Mouse (Mus musculus): ENCODE data around the gene Crk. TPM values are rescaled to one million over a fixed set of nuclear protein-coding genes. Genes with fewer than 3 reads are reported as not detected.

The Crk gene
- total RNA-seq, 2 experiments from 2014 or later: 44.6 to 45.4 TPM

DNA sequence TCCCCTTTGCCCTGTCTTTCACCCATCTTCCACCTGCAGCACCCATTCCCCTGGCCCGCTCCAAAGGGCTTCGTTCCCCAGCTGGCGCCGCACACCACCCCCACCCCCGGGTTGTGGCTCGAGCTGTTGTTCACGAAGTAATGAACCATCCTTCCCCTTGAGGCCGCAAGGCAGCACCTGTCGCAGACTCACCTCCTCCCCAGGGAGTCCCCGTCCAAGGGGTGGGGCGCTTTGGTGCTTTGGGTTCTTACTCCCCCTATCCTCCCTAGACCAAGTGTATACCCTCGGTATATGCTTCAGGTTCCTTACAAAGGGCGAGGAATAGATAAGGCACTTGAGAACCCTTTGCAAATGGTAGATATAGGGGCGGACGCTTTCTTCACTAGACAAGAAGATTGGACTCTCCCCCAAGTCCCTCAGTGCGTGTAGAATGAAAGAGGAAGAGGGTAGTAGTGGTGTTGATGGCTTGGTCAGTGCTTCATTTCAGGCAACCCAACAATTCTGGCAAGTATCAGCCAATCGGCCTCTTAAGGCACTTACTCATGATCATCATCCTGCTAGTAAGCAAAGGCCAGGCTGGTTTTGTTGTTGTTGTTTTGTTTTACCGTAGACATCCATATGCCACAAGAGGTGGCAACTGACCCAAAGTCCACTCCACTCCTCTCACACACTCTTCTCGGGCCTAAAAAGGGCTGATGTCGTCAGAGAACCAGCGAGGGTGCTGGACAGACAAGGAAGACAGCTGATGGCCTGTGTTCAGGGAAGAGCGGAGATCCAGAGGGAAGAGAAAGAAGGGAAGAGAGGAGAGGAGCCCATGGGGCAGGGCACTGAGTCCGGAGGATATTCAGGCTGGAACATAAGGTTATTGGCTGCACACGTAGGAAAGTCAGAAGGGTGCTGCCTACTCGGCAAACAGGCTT, 24.3 kb upstream of the Crk start:
- DNase-seq: peak; percentile 35
- intact Hi-C loops (cut with DNase I; ENCODE audit: low total_unique reads): no loop called here

DNA sequence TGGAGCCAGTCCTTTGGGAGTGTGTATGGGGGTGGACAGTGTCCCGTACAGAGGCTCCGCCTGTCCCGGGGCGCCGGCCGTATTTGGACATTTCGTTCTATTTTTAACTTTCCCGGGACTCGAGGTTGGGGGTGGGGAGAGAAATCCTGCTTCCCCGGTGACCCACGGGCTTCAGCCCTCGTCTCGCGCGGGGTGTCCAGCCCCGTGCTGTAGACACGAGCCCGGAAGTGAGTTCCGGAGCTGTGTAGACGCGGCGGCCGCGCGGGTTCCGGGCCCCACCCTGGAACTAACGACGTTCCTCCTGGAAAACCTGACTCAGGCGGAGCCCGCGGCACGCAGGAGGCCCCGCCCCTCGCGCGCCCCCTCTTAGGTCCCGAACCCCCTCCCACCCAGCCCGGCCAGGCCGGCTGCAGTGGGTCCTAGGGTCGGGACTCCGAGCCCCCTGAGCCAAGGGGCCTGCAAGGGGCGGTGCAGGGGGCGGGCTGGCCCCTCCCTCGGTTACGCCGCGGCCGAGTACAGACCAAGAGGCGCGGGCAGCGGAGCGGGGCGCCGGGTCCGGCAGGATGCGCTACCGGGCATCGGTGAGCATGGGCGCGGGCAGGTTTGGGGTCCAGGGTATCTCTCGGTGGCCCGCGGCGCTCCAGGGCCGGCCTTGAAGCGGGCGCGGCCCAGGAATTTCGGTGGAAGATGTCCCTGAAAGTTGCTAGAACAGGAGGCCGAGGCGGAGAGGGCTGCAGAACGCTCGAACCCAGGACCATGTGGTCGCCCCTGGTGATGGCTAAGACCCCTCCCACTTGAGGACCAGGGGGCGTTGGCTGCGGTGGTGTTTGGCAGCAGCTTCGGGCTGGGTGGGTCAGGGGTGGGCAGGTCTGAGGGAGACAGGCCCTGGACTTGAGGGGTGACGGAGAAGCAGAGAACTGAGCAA, 23.2 kb upstream of the Crk start:
- intact Hi-C loops (cut with DNase I; ENCODE audit: low total_unique reads): no loop called here
- peak; percentile 79 for DNase-seq

DNA sequence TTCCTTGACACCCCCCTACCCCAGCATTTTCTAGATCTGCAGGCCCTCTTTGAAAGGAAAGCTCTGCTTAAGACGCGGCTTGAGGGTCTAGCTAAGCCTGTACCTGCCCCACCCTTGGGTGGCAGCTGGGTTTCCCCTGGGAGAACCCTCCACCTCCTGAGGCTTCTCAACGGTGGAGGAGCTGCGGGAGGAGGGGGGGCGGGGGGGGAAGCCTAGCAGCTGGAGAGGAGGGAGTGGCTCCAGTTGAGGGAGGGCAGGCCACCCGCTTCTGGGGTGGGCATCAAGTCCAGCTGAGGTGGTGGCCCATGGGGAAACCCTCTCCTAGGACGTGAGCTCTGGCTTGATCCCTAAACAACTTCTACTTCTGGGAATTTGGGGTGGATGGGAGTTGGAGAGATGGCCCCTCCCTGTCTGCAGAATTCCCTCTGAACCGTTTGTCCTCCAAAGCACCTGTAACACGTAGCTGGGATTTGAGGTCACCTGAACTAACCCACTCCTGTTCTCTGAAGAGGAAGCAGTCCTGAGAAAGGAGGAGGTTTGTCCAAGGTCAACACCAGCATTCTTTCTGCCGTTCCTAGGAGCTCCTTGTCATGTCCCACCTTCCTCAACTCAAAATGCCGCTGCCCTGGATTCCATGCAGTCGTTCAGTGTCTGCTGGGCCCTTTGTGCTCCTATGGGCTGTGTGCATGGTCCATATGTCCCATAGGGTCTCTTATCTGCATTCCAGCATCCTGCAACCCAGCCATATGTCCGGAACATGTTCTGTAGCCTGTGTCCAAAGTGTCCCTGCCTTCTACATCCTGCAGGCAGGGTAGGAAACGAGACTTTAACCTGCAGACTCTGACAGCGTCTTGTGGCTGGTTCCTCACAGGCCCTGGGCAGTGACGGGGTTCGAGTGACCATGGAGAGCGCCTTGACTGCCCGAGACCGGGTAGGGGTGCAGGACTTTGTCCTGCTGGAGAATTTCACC, 22.2 kb upstream of the Crk start:
- no peak for DNase-seq
- intact Hi-C loops (cut with DNase I; ENCODE audit: low total_unique reads): no loop called here

DNA sequence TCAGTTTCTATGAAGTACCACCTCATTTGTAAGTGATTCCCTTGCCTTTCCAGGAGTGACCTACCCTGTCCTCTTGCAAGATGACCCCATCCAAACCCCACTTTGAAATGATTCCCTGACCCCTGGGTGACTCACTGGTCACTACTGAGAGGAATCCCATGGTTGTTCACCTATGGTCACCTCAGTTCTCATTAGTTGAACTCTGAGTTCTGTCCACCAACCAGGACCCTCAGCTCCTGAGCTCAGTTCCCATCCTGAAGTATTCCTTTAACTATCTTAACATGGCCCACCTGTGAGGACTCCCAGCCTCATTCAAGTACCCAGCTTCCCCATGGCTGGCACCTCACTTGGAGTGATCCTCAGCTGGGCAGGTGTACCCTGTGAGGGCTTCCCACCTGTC, 21.2 kb upstream of the Crk start:
- intact Hi-C loops (cut with DNase I; ENCODE audit: low total_unique reads): no loop called here
- DNase-seq: no peak

DNA sequence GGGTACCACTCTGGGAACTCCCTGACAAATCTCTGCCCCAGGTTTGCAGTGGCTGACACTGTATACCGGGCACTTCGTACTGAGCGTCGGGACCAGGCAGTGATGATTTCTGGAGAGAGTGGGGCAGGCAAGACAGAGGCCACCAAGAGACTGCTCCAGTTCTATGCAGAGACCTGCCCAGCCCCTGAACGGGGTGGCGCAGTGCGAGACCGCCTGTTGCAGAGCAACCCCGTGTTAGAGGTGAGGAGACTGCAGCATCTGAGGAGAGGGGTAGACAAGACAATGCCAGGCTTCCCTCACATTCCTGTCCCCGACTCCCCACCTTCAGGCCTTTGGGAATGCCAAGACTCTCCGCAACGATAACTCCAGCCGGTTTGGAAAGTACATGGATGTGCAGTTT, 20.7 kb upstream of the Crk start:
- intact Hi-C loops (cut with DNase I; ENCODE audit: low total_unique reads): no loop called here
- DNase-seq: no peak

DNA sequence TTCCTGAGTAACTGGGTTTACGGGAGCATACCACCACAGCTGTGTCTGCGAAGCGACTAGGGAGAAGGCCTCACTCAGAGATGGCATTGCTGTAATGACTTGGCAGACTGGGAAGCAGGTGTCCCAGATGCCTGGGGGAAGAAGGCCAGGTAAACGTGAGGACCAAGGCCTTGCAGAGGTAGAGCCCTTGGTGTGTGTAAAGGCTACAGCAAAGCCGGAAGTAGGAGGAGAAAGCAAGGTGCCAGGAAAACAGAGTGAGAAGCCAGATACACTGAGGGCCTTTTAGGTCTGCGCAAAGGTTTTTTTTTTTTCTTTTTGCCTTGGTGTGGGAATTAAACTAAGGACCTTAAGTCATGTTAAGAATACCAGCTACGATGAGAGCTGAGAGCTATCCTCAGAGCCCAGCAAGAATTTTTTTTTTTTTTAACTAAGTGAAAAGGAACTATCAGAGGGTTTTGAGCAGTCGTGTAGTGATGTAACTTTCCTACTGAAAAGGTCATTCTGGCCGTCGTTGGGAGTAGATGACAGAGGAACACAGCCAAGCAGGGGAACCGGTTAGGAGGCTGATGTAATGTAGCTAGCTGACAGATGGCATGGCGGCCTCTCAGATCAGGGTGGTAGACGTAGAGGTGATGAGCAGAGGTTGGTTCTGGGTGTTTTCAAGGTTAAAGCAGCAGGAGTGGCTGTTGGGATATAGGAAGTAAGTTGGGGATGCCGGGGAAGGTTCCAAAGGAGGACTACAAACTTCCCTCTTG, 19.9 kb upstream of the Crk start:
- intact Hi-C loops (cut with DNase I; ENCODE audit: low total_unique reads): no loop called here
- no peak for DNase-seq

DNA sequence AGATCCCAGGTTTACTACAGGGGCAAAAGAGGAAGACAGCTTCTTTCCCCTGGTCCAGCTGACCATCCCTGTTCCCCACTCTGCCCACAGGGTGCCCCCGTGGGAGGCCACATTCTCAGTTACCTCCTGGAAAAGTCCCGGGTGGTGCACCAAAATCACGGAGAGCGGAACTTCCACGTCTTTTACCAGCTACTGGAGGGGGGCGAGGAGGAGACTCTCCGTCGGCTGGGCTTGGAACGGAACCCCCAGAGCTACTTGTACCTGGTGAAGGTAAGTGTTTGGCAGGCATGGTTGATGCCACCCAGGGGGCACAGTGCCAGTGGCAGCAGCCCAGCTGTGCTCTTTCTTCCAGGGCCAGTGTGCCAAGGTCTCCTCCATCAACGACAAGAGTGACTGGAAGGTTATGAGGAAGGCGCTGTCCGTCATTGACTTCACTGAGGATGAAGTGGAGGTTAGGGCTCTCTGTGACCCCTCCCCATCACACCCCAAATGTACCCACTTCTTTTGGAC, 18.9 kb upstream of the Crk start:
- intact Hi-C loops (cut with DNase I; ENCODE audit: low total_unique reads): no loop called here
- no peak for DNase-seq

DNA sequence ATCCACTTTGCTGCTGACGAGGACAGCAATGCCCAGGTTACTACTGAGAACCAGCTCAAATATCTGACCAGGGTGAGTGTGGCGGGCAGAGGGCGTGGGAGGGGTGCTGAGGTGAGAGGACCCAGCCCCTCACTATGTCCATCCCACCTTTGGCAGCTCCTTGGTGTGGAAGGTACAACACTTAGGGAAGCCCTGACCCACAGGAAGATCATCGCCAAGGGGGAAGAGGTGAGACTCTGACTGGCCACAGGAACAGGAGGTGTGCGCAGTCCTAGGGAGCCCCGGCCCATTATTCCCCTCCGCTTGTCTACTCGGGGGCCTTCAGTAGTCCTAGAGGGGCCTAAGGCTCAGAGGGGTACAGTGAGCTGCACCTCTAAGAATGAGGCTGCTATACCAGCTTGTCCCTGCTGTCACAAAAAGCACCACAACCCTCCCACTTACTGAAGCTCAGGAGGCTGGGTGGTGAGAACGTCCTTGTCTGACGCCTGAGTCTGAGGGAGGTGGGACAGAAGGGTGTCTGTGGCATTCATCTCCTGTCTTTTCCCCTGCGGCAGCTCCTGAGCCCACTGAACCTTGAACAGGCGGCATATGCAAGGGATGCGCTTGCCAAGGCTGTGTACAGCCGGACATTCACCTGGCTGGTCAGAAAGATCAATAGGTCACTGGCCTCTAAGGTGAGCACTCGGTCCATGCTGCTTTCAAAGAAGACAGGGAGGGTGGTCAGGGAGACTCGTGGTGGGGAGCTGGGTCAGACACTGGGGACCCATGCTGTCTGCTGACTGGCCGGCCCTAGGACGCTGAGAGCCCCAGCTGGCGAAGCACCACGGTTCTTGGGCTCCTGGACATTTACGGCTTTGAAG, 17.9 kb upstream of the Crk start:
- intact Hi-C loops (cut with DNase I; ENCODE audit: low total_unique reads): no loop called here
- DNase-seq: no peak

DNA sequence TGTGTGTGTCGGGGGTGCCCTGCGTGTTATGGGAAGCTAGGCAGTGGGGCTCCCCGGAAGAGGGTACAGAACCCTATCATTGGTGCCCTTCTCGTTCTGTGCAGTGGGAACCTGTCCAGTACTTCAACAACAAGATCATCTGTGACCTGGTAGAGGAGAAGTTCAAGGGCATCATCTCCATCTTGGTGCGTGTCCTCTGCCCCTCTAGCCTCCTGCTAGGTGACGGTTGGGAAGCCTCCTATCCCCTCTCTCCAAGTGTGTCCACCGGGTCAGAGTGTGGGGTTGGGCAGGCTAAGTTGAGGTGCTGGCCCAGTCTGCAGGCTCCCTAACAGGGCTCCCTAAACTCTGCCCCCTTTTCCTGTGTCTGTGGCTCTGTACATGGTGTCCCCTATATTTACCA, 16.9 kb upstream of the Crk start:
- intact Hi-C loops (cut with DNase I; ENCODE audit: low total_unique reads): no loop called here
- DNase-seq: no peak

DNA sequence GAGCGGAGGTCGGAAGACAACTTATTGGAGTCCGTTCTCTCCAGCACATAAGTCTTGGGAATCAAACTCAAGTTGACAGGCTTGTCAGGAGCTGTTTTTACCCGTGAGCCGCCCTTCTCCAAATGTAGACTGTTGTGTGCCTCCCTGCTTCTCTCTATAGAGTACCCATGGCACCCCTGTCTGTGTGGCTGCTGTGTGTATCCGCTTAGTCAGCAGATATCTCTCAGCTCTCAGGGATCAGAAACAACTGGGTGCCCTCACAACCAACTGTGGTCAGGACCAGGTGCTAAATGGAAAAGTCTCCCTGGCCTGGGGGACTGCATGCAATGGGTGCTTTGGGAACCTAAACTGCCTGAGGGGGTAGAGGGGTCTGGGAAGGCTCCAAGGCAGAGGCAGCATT, 12.8 kb upstream of the Crk start:
- no peak for DNase-seq
- intact Hi-C loops (cut with DNase I; ENCODE audit: low total_unique reads): no loop called here

DNA sequence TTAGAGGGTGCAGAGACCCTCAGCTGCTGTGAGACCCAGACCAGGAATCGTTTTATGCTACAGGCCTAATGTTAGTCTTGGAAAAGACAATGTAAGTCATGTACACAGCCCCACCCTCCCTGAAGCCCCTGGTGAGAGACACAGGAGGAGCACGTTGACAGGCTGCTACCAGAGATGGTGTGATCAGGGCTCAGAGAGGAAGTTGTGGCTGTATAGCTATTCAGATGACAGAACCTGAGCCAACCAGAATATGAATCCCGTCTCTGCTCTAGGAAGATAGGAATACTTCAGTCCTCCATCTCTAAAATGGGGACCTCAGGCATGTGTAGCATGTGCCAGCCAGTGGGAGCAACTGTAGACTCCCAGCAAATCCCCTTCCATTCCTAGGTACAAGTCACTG, 10.4 kb upstream of the Crk start:
- no peak for DNase-seq
- intact Hi-C loops (cut with DNase I; ENCODE audit: low total_unique reads): no loop called here

DNA sequence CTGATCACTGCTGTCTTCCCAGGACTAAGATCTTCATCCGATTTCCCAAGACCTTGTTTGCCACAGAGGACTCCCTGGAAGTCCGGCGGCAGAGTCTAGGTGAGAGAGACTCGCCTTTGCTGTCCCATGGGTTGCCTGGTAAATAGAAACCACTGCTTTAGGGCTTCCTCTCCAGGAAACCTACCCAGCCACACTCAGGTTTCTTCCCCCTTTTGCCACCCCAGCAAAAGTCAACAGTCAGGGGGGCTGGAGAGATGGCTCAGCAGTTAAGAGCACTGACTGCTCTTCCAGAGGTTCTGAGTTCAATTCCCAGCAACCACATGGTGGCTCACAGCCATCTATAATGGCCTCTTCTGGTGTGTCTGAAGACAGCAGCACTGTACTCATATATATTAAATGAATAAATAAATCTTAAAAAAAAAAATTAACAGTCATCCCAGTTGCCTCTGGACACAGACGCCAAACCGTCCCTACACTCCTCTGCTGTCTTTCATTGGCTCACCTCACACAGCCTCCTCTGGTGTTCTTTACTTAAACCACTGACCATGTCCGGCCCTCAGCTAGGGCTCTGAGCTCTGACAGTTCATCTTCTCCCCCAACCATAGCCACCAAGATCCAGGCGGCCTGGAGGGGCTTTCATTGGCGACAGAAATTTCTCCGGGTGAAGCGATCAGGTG, 9.7 kb upstream of the Crk start:
- no peak for DNase-seq
- intact Hi-C loops (cut with DNase I; ENCODE audit: low total_unique reads): no loop called here

DNA sequence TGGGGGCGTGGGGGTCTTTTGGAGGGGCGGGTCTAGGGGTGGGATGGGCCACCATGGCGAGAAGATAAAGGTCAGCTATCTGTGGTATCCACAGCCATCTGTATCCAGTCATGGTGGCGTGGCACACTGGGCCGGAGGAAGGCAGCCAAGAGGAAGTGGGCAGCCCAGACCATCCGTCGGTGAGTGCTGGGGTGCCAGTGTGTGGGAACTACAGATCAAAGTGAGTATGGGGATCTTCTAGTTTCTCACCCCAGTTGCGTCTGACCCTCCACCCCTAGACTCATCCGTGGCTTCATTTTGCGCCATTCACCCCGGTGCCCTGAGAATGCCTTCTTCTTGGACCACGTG, 9.2 kb upstream of the Crk start:
- intact Hi-C loops (cut with DNase I; ENCODE audit: low total_unique reads): no loop called here
- DNase-seq: no peak

DNA sequence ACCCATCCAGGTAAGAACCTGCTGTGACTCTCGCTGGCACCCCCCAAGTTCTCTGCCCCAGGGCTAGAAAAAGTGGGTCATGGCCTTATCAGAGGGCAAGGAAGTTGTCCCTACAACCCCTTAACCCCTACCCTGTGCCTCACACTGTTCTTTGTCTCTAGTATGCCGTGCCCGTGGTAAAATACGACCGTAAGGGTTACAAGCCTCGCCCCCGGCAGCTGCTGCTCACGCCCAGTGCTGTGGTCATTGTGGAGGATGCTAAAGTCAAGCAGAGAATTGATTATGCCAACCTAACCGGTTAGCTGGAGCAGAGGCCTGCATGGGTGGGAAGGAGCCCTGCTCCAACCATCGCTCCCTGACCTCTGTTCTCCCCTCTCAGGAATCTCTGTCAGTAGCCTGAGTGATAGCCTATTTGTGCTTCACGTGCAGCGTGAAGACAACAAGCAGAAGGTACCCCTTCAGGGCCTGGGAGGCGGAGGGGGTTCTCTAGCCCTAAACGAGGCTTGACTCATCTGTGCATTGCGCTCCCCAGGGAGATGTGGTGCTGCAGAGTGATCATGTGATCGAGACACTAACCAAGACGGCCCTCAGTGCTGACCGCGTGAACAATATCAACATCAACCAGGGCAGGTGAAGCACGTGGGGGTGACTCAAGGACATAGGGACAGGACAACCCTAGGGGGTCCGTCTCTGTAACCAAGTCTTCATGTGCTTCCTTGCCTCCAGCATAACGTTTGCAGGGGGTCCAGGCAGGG, 7.5 kb upstream of the Crk start:
- intact Hi-C loops (cut with DNase I; ENCODE audit: low total_unique reads): no loop called here
- DNase-seq: no peak

DNA sequence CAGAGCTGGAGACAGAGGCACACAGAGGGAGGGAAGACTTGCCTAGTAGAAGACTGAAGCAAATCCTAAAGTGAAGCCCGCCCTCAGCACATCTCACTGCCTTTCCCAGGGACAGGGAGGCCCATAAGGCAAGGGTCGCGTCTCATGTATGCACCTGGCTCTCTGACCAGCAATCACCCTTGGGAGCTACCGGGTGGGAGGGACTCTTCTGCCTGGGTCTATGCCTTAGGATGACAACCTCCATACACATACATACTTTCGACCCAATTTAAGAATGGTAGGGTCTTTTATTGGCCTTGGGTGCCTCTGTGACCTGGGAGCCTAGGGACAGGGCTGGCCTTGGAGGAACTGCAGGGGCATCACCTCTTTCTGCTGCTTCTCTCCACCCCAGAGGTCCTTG, 5.6 kb upstream of the Crk start:
- DNase-seq: no peak
- intact Hi-C loops (cut with DNase I; ENCODE audit: low total_unique reads): no loop called here

DNA sequence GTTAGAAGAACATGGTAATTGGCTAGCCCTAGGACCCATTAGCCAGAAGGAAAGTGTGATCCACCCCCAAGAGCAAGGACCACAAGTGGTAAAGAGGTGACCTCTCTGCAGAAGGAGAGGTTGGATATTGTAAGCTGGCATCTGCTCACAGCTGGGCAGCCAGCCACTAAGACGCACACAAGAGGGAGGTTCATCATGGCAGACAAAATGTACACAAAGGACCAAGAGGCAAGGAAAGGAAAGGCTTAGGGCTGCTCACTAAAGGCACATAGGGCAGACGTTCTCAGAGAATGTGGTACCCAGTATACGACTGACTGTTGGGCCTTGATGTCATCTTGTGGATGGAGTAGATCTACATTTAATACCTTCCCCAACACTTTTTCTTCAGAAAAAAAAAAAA, 4.2 kb upstream of the Crk start:
- no peak for DNase-seq
- intact Hi-C loops (cut with DNase I; ENCODE audit: low total_unique reads): no loop called here
